Mouse (Mus musculus): ENCODE results near the gene Rapgef4. TPM values are rescaled to one million over a fixed set of nuclear protein-coding genes. Genes with fewer than 3 reads are reported as not detected.

Rapgef4 gene
- polyA plus RNA-seq, 1 experiment from 2014 or later: not detected

DNA sequence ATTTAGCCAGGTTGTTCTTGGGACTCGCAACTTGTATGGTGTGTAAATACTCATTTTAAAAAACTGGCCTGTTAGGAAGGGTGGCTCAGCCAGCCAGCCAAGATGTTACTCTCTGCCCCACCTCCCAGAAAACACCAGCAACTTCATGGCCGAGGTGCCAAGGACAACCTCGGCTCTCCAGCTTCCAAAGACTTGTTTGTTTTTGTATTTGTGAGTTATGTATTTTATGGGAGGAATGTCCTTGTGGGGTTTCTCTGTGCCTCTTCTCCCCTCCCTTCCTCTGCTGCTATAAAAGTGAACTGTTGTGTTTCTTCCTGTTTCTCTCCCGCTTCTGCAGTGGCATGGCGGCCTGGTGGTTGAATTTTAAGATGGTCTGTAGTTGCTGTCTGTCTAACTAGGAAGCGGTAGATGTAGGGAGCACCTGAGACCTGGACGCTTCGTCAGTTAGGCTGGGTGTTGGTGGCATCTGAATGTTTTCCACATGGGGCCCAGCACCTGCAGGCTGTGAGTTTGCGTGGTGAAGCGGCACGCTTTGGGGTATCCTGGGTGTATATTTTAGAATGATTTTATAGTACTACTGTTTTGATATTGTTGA lies 164.3 kb downstream of the Rapgef4 start:
- WGBS (ENCODE audit: missing documents): 73% methylated on average over 11 of the region's 11 CpGs
- Histone ChIP-seq H3K36me3 (ENCODE audit: inconsistent target) (no peaks in the 10 kb centered on the region), H3K4me3 (ENCODE audit: inconsistent target) (no peak overlapping the region), H3K79me2 (ENCODE audit: inconsistent target) (no peaks in the 10 kb centered on the region), H3K27ac (no peak overlapping the region)

DNA sequence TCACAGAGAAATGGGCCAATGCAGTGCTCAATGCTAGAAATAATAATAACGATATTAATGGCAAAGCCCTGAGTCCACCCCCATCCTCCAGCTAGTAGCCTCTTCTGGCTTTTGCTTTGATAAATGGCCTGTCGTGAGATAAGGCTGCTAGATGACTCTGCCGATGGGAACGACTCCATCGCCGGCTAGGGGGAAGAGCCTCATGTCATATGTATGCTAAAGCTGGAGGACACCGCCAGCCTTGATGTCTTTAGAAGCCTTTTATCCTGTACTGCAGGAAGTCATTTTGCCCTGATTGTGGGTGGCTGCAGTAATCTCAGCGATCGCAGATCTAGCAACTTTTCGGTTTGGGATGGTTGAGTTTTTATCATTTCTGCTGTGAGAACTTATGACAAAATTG lies 165.0 kb downstream of the Rapgef4 start:
- 91% methylated on average over 10 of the region's 10 CpGs for WGBS (ENCODE audit: missing documents)
- Histone ChIP-seq H3K27ac (no peak overlapping the region), H3K4me3 (ENCODE audit: inconsistent target) (no peak overlapping the region), H3K79me2 (ENCODE audit: inconsistent target) (no peaks in the 10 kb centered on the region), H3K36me3 (ENCODE audit: inconsistent target) (no peaks in the 10 kb centered on the region)

DNA sequence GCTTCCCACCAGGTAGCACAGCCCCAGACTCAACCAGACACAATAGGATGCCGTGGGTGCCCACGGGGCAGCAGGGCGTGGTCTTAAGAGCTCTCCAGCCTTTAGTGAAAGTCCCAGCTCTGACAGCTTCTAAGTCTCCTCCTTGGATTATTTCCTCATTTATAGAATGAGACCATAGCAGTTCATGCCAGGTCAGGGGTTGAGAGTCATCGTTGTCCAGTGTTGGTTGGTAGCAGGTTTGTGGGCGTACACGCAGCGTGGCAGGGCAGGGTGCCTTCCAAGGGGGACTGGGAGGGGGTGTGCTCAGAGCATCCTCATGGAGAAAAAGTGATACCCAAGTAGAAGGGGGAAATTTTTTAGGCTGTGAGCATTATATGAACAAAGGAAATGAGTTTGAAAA lies 166.2 kb downstream of the Rapgef4 start:
- Histone ChIP-seq H3K4me3 (ENCODE audit: inconsistent target) (no peak overlapping the region), H3K79me2 (ENCODE audit: inconsistent target) (no peaks in the 10 kb centered on the region), H3K27ac (no peak overlapping the region), H3K36me3 (ENCODE audit: inconsistent target) (no peaks in the 10 kb centered on the region)
- 76% methylated on average over 7 of the region's 7 CpGs for WGBS (ENCODE audit: missing documents)

DNA sequence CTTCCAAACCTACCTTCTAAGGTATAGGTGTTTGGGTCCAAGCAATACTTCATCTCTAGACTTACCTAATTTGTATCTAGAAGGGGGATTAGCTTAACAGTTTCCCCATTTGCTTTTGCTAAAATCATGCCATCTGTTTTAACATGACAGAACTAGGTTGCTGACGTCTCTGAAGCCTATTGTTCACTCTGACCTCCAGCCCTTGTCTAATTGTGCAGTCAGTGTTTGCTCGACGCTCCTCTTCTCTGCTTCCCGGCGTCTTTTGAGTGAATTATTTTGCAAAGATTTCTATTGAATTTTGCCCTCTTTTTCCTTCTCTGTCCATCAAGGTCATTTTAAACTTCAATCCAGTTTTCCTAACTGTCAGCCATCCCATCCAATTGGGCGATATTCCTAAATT lies 166.7 kb downstream of the Rapgef4 start:
- Histone ChIP-seq H3K4me3 (ENCODE audit: inconsistent target) (no peak overlapping the region), H3K36me3 (ENCODE audit: inconsistent target) (no peaks in the 10 kb centered on the region), H3K27ac (no peak overlapping the region), H3K79me2 (ENCODE audit: inconsistent target) (no peaks in the 10 kb centered on the region)
- whole genome bisulfite sequencing (ENCODE audit: missing documents): 92% methylated on average over 6 of the region's 6 CpGs

DNA sequence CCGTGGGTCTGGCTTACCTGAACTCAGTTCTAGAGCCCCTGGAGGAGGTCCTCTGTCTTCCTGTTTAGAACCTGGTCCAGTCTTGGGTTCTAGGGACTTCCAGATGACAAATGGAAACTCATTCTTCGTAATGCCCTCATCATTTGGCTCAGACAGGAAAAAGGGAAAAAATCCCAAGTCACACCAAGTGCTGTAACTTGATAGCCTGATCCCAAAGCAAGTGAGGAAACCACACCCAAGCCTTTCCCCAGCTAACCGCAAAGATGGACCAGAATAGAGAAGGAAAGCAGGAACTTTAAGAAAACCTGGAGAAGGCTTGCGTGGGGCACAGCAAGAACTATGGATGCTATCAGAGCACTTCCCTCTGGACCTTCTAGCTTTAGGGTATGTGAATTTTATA lies 167.6 kb downstream of the Rapgef4 start:
- no peak overlapping the region for H3K4me3 ChIP-seq (ENCODE audit: inconsistent target)
- no peaks in the 10 kb centered on the region for H3K79me2 ChIP-seq (ENCODE audit: inconsistent target)
- no peaks in the 10 kb centered on the region for H3K36me3 ChIP-seq (ENCODE audit: inconsistent target)
- H3K27ac ChIP-seq: no peak overlapping the region
- WGBS (ENCODE audit: missing documents): 73% methylated on average over 4 of the region's 4 CpGs

DNA sequence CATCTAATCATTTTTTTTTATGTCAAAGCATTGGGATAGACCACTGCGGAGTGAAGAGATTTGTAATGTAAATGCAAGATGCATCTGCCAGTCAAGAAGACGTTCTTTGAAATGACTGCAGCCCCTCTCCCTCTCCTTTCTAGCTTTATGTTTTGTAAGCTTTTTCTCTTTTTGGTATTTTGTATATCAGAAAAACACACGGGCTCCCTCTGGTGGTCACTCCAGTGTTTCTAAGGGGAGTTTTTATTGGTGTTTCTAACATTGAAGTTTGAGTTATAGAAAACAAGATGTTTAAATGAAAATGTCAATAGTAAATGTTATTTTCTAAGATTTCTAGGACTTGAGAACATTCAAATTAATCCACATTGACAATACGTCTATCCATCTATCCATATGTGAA lies 168.0 kb downstream of the Rapgef4 start:
- 22% methylated on average over 4 of the region's 4 CpGs for WGBS (ENCODE audit: missing documents)
- no peaks in the 10 kb centered on the region for H3K36me3 ChIP-seq (ENCODE audit: inconsistent target)
- H3K27ac ChIP-seq: no peak overlapping the region
- H3K79me2 ChIP-seq (ENCODE audit: inconsistent target): no peaks in the 10 kb centered on the region
- H3K4me3 ChIP-seq (ENCODE audit: inconsistent target): no peak overlapping the region

DNA sequence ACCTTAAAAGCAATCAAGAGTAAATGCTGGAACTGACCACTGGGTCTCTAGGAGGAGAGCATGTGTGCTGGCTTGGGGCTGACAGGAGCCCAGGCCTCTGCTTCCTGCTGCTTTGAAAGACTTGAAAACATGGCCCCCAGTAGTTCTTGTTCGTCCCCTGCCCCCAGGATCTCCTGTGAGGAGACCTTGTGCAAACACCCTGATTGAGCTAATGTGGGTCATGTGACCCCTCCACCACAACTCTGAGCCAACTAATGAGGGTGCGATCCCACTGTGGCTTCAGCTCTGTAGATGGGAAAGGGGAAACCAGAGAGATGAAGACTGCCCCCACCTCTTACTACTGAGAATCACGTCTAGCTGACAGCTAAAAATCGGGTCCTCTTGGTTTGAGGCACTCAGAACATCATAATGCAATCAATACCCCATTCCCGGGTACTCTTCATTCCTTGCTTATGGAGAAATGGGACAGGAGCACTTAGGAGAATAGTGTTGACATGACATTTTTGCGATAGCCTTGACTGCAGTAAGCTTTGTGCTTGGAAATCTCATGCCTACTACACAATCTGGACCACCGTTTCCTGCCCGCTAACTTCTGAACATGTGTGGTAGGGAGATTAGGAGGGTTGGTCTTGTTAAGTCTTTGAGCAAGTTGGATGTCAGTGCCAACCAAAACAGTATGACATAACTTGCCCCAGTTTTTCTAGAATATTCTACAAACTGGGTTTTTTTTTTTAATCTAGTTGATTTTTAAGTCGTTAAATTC lies 170.9 kb downstream of the Rapgef4 start:
- H3K4me3 ChIP-seq (ENCODE audit: inconsistent target): no peak overlapping the region
- no peak overlapping the region for H3K27ac ChIP-seq
- 73% methylated on average over 9 of the region's 9 CpGs for WGBS (ENCODE audit: missing documents)
- no peaks in the 10 kb centered on the region for H3K36me3 ChIP-seq (ENCODE audit: inconsistent target)
- no peaks in the 10 kb centered on the region for H3K79me2 ChIP-seq (ENCODE audit: inconsistent target)

DNA sequence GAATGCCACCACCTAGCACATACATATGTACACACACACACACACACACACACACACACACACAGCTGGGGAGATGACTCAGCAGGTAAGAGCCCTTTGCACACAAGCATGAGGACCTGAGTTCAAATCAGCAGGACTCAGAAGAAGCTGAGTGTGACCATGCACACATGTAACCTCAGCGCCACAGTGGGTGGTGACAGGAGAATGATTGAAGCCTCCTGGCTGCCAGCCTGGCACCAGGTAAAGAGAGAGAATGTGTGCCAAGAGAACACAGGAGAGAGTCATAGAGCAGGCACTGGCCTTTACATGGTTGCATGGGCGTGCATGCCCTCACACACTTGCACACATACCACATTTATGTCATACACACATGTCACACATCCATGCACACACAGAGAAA lies 171.7 kb downstream of the Rapgef4 start:
- WGBS (ENCODE audit: missing documents): 100% methylated on average over 2 of the region's 2 CpGs
- Histone ChIP-seq H3K36me3 (ENCODE audit: inconsistent target) (no peaks in the 10 kb centered on the region), H3K79me2 (ENCODE audit: inconsistent target) (no peaks in the 10 kb centered on the region), H3K27ac (no peak overlapping the region), H3K4me3 (ENCODE audit: inconsistent target) (no peak overlapping the region)

DNA sequence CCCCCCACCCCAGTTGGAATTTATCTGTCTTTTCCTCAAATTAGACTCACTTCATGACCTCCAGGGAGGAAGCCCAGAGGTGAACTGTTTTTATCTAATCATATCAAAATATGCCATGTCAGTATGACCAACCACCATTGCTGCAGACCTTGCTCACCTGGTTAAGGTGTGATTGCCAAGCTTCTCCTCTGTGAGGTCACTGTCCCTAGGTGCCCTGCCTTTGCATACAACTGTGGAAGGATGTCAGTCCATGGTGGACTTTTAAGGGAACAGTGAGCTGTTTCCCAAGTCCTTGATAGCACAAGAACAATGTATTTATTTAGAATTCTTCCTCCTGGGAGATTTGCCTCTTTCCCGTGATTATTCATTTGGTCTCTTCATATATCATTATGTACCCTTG lies 172.8 kb downstream of the Rapgef4 start:
- WGBS (ENCODE audit: missing documents): 88% methylated on average over 1 of the region's 1 CpGs
- H3K36me3 ChIP-seq (ENCODE audit: inconsistent target): no peaks in the 10 kb centered on the region

DNA sequence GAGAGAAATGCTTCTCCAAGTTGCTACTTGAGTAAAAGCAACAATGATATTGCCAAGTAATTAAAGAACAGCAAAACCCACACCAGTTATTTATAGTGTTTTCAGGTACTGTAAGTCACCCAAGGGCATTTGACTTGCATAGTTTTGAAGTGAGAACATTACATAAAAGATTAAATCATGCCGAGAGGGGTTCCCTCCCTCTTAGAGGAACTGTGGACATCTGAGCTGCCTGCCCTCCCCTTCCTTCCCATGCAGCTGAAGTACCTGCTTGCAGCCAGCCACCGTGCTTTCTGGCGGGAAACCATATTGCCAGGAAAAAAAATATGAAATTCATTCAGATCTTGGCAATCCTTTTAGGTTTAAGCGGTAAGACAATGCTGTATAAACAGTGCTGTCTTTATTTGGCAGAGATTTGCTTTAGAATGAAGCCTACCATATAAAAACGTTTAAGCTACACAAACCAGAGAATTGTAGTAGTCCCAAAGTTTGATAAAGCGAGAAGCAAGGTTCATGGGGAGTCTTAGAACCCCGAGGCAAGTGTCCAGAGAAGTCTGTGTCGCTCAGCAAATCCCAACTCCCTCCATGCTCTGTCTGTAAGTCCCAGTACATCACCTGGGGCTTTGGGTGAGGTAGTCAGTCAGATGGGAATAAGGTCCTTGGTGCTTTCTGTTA lies 174.2 kb downstream of the Rapgef4 start:
- WGBS (ENCODE audit: missing documents): 31% methylated on average over 8 of the region's 8 CpGs

More for the DNA sequence above, 172.8 kb downstream of the Rapgef4 start:
- H3K79me2 ChIP-seq (ENCODE audit: inconsistent target): no peaks in the 10 kb centered on the region
- H3K27ac ChIP-seq: no peak overlapping the region
- H3K4me3 ChIP-seq (ENCODE audit: inconsistent target): no peak overlapping the region

DNA sequence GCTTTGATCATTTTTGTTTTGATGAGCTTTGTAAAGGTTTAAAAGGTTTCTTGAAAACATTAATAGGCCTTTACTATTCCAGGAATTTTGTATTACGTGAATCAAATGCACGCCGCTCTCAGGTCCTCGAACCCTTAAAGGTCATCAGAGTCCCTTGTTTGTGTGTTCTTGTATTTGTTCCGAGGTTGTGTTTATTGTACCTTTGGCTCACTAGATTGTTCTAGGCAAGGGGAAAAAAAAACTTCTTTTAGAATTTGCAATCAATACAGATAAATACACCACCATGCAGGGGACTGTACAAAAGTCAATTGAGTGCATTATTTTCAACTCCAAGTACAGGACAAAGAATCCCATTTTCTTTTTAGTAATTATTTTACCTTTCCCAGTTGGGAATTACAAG lies 175.4 kb downstream of the Rapgef4 start:
- no peak overlapping the region for H3K4me3 ChIP-seq (ENCODE audit: inconsistent target)
- H3K36me3 ChIP-seq (ENCODE audit: inconsistent target): no peaks in the 10 kb centered on the region
- H3K79me2 ChIP-seq (ENCODE audit: inconsistent target): no peaks in the 10 kb centered on the region
- H3K27ac ChIP-seq: no peak overlapping the region
- WGBS (ENCODE audit: missing documents): 98% methylated on average over 5 of the region's 5 CpGs

More for the DNA sequence above, 174.2 kb downstream of the Rapgef4 start:
- Histone ChIP-seq H3K27ac (no peak overlapping the region), H3K4me3 (ENCODE audit: inconsistent target) (no peak overlapping the region), H3K36me3 (ENCODE audit: inconsistent target) (no peaks in the 10 kb centered on the region), H3K79me2 (ENCODE audit: inconsistent target) (no peaks in the 10 kb centered on the region)

DNA sequence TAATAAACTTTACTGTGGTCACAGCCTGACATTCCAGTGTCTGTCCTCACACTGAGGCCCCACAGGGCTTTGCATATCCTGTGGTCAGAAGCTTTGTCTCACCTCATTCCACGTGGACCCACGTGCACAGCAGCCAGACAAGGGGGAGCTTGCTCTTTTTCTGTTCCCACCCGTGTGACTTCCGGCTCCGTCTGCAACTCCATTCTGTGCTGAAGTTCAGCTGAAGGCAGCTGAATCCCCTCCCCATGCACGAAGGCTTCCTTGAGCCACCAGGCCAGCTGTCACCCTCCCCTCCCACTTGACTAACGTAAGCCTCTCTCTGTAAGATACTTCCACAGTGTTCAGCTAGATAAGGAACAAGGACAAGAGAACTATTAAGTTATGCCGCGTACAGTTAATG lies 176.5 kb downstream of the Rapgef4 start:
- no peaks in the 10 kb centered on the region for H3K79me2 ChIP-seq (ENCODE audit: inconsistent target)
- no peaks in the 10 kb centered on the region for H3K36me3 ChIP-seq (ENCODE audit: inconsistent target)
- H3K4me3 ChIP-seq (ENCODE audit: inconsistent target): no peak overlapping the region
- no peak overlapping the region for H3K27ac ChIP-seq
- WGBS (ENCODE audit: missing documents): 17% methylated on average over 9 of the region's 9 CpGs

DNA sequence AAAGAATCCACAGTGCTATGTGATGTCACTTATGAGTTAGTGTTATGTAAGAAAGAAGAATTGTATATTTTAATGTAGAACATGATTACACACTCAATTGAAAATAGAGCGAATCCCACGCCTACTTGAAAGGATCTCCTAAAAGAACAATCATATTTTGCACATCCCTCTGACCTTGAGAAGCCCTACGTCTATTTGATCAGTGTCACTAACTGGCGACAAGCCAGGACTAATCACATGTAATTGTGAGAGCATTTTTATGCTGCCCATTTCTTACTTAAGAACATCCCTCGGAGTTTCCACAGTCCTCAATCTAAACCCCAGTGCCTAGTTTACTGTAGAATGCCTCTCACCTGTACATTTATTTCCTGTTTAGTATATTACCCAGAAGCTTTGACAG lies 177.0 kb downstream of the Rapgef4 start:
- WGBS (ENCODE audit: missing documents): 96% methylated on average over 5 of the region's 5 CpGs
- H3K79me2 ChIP-seq (ENCODE audit: inconsistent target): no peaks in the 10 kb centered on the region
- H3K27ac ChIP-seq: no peak overlapping the region
- H3K36me3 ChIP-seq (ENCODE audit: inconsistent target): no peaks in the 10 kb centered on the region
- no peak overlapping the region for H3K4me3 ChIP-seq (ENCODE audit: inconsistent target)

DNA sequence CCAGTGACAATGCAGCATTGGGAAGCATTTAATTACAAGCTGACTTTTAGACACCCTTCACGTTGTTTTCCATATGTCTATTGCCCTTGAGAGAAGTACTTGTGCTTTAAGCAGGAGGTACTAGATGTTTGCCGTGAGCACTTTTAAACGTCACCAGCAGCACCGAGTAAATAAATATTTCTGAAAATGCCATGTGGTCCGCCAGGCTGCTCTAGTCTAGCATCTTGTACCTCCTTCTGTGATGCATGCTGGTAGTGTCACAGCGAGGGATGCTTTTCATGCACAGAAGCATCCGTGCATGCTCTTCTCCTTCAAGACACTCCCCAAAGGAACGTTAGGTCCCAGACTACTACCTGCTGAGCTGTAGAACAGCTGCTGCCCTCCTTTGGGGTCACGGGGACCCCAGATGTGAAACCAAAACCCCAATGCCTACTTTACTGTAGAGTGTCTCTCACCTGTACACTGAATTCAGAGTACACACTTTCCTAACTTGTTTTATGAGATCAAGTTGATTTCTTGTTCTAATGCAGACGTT lies 177.7 kb downstream of the Rapgef4 start:
- Histone ChIP-seq H3K27ac (no peak overlapping the region), H3K36me3 (ENCODE audit: inconsistent target) (no peaks in the 10 kb centered on the region), H3K79me2 (ENCODE audit: inconsistent target) (no peaks in the 10 kb centered on the region), H3K4me3 (ENCODE audit: inconsistent target) (no peak overlapping the region)
- WGBS (ENCODE audit: missing documents): 97% methylated on average over 10 of the region's 10 CpGs

DNA sequence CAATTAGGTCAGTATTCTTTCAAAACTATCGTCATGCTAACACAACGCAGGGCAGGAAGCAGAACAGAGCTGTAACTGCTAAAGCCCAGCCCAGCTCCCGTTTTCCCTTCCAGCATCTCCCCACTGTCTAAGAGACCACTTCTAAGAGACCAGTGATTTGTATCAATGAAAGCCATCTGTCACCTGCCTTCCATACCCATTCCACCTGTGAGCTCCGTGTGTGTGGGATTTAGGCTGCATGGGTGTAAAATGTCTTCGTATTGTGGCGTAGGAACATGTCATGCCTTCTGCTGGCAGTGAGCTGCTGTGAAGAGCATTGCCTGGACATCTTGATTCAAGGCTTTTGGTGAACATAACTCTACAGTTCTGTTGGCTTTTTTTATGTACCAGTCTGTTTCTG lies 178.2 kb downstream of the Rapgef4 start:
- H3K4me3 ChIP-seq (ENCODE audit: inconsistent target): no peak overlapping the region

More for the DNA sequence above, 178.2 kb downstream of the Rapgef4 start:
- WGBS (ENCODE audit: missing documents): 88% methylated on average over 6 of the region's 6 CpGs
- Histone ChIP-seq H3K79me2 (ENCODE audit: inconsistent target) (no peaks in the 10 kb centered on the region), H3K27ac (no peak overlapping the region), H3K36me3 (ENCODE audit: inconsistent target) (no peaks in the 10 kb centered on the region)

Measured in macrophage (primary cell).